In genomic region chr13:48625433-48626184, GRCm38 (mm10) we compare ENCODE assay signal across 8 mouse cellular contexts. TPM values are rescaled to one million over a fixed set of nuclear protein-coding genes. Genes with fewer than 3 reads are reported as not detected.
A peak's percentile ranks its signal among the peaks of the same experiment; 100 is the strongest.
DNase-seq lines count a peak whose midpoint lies in the region; ATAC-seq and TF ChIP-seq lines count a peak whose summit lies in the region.

Ptpdc1 (minus strand) TSS chr13:48625664.

- no peaks in the 10 kb centered on the region; the same call in none of the 2 replicates for H3K4me1 ChIP-seq in lung, adult 2 months (ENCODE audit: control insufficient read depth, insufficient read depth, low read length)
- peaks cover 11% of the 10 kb centered on the region for H3K4me1 ChIP-seq in neural tube, embryonic 15.5 days

- 0 out of 2 replicates have a peak, but pooled peaks have one; percentile 20 for TF ChIP-seq POLR2A in lung, adult 2 months (IDR thresholded peaks at IDR 0.05; ENCODE audit: borderline replicate concordance, extremely low read depth, low read depth, low read length)

- no peak for TF ChIP-seq CTCF in layer of hippocampus, adult 2 months (conservative IDR thresholded peaks at IDR 0.05)
- no peak for TF ChIP-seq CTCF in lung, adult 2 months (IDR thresholded peaks at IDR 0.05; ENCODE audit: insufficient read depth, low read length)

- H3K4me3 ChIP-seq in layer of hippocampus, adult 2 months = peak within 1 kb of the TSS; percentile 82
- peak within 1 kb of the TSS; percentile 81 for H3K4me3 ChIP-seq in lung, adult 2 months (replicated peaks; ENCODE audit: extremely low read depth, low read depth, low read length)
- H3K4me3 ChIP-seq in neural tube, embryonic 15.5 days (replicated peaks) = peak within 1 kb of the TSS; percentile 89

- no peaks in the 10 kb centered on the region for H3K9me3 ChIP-seq in neural tube, embryonic 15.5 days (replicated peaks)

- no peaks in the 10 kb centered on the region for H3K27me3 ChIP-seq in neural tube, embryonic 15.5 days (replicated peaks)

- H3K4me2 ChIP-seq in neural tube, embryonic 15.5 days = peak within 1 kb of the TSS; percentile 87

- WGBS in lung, adult 2 months = under 1% methylated on average over 75 of the region's 76 CpGs
- 1% methylated on average over 57 of the region's 76 CpGs for WGBS in neural tube, embryonic 15.5 days

- peak; percentile 100 for ATAC-seq in neural tube, embryonic 15.5 days (ENCODE audit: low FRiP score)

- peak within 1 kb of the TSS; percentile 96 for H3K27ac ChIP-seq in layer of hippocampus, adult 2 months
- peak within 1 kb of the TSS; percentile 91 for H3K27ac ChIP-seq in neural tube, embryonic 15.5 days (replicated peaks)

- no peaks in the 10 kb centered on the region for H3K36me3 ChIP-seq in neural tube, embryonic 15.5 days

- peak within 1 kb of the TSS; percentile 95 for H3K9ac ChIP-seq in neural tube, embryonic 15.5 days (replicated peaks)

- peak; percentile 97 for DNase-seq in Muller cell, postnatal 12 days (ENCODE audit: inconsistent ontology term)
- DNase-seq in cerebellum, adult 9-10 months = peak; percentile 95
- DNase-seq in forelimb bud, embryonic 11.5 days (ENCODE audit: low read depth, low spot score) = peak; percentile 91
- peak; percentile 98 for DNase-seq in heart, postnatal 4 days
- DNase-seq in layer of hippocampus, adult 2 months (ENCODE audit: low spot score in 2 of 2) = peak; percentile 97
- DNase-seq in lung, adult 2 months = peak; percentile 97
- peak; percentile 98 for DNase-seq in testis, postnatal 10 days (ENCODE audit: low spot score)

RNA-seq across cellular contexts. Expression of gene Ptpdc1, which starts in this region (rescaled TPM):
- total RNA-seq in heart, postnatal 4 days (2021) = 1 to 10 TPM; 8.2 to 8.9 TPM
- 10 to 100 TPM; 37.0 to 44.7 TPM for total RNA-seq in layer of hippocampus, adult 2 months (2021)
- 2.4 and 3.8 TPM in 2 replicates for polyA plus RNA-seq in lung, adult 2 months (2012; rRNA removed)
- polyA plus RNA-seq in neural tube, embryonic 15.5 days (2015; fragmentation: Nextera tagmentation; extraction: Ambion mirVana) = 15.2 and 17.5 TPM in 2 replicates

Comparison
In these comparisons a context has a peak if more than half of its experiments do, and no peak if none do; other contexts are left out.
1. Peak in every context shown above with its lines: DNase-seq, ATAC-seq, H3K4me3 ChIP-seq and H3K27ac ChIP-seq.